Mouse (Mus musculus): Measurements from ENCODE around the gene Olig2. TPM values are rescaled to one million over a fixed set of nuclear protein-coding genes. Genes with fewer than 3 reads are reported as not detected.

The Olig2 gene
- polyA plus RNA-seq, 1 experiment from 2014 or later, result not detected

- H3K27me3 ChIP-seq (replicated peaks; ENCODE audit: insufficient read depth, low read length), result peaks cover 94% of the 10 kb centered on the region
- no peak for DNase-seq (ENCODE audit: low spot score)
- no peaks in the 10 kb centered on the region for H3K36me3 ChIP-seq (ENCODE audit: insufficient read depth, low read length)
- no peak for TF ChIP-seq CTCF (IDR thresholded peaks at IDR 0.05)
- no peak for TF ChIP-seq EP300 (IDR thresholded peaks at IDR 0.05)
- no peak overlapping the region for H3K4me3 ChIP-seq (ENCODE audit: low read depth, low read length)
- H3K9me3 ChIP-seq (ENCODE audit: low read length), result no peaks in the 10 kb centered on the region
- H3K4me2 ChIP-seq (replicated peaks; ENCODE audit: low read depth, low read length), result no peak overlapping the region
- no peak overlapping the region for H3K27ac ChIP-seq (ENCODE audit: low read length)
- ATAC-seq, result no peak
- H3K4me1 ChIP-seq (ENCODE audit: insufficient read depth, low read depth, low read length), result no peaks in the 10 kb centered on the region
- H3K9ac ChIP-seq (replicated peaks; ENCODE audit: low read depth), result no peak overlapping the region
- 4% methylated on average over 10 of the region's 10 CpGs for WGBS
These were observed 3.8 kb downstream of the Olig2 start for GRCm38 (mm10) chr16:91229072-91229348.

DNA sequence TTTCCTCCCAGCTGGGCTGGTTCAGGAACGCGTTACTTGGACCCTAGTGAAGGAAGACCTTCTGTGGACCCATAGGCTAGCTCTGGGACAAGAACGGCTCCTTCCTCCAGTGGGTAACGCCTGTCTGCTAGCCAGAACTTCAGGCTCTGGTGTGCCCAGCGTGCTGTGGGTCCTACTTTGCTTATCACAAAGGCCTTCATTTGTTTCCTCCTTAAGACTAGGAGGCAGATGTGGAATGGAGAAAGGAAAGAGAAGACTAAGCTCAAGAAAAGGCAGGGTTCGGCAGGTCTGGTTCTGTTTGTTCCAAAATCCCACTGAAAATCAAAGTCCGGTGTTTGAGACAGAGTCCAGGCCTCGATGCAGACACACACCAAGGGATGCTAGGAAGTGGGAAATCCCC is 4.4 kb downstream of the Olig2 start:
- ATAC-seq (no peak), DNase-seq (ENCODE audit: low spot score) (no peak)
- H3K36me3 ChIP-seq (ENCODE audit: insufficient read depth, low read length), result no peaks in the 10 kb centered on the region
- TF ChIP-seq CTCF (IDR thresholded peaks at IDR 0.05), result no peak
- no peak for TF ChIP-seq EP300 (IDR thresholded peaks at IDR 0.05)
- no peak overlapping the region for H3K4me3 ChIP-seq (ENCODE audit: low read depth, low read length)
- no peaks in the 10 kb centered on the region for H3K9me3 ChIP-seq (ENCODE audit: low read length)
- H3K4me1 ChIP-seq (ENCODE audit: insufficient read depth, low read depth, low read length), result no peaks in the 10 kb centered on the region
- H3K27me3 ChIP-seq (replicated peaks; ENCODE audit: insufficient read depth, low read length), result peaks cover 96% of the 10 kb centered on the region
- H3K27ac ChIP-seq (ENCODE audit: low read length), result no peak overlapping the region
- no peak overlapping the region for H3K9ac ChIP-seq (replicated peaks; ENCODE audit: low read depth)
- WGBS, result 17% methylated on average over 8 of the region's 8 CpGs
- no peak overlapping the region for H3K4me2 ChIP-seq (replicated peaks; ENCODE audit: low read depth, low read length)

DNA sequence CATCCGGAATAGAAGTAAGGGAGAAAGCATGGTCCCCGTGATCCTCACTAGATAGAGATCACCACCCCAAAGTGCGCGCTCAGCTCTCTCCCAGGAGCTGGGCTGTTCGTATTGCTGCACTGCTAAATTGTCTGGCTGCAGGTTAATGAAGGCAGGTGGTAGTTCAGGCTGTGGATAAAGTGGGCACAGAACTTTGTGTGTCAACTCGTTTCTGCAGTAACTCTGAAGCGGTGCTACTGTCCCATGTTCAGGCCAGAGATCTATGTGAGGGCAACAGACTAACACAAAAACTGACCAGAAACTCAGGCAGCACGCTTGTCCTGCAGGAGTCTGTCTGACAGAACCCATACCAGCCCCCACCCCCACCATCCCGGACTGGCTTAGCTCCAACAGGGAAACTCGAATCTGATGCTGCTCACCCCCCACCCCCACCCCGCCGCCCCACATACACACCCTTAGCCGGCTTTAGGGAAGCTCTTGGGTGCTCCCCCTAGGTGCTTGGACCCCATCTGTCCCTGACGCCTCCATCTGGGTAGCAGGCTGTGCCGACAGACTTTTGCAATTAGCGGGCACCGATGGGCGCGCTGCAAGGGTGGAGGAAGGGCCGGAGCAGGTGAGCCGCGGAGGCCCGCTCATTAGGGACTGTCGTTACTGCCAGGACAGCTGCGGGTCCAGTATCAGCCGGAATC is 6.7 kb downstream of the Olig2 start:
- 5% methylated on average over 26 of the region's 26 CpGs for WGBS
- Histone ChIP-seq H3K4me1 (ENCODE audit: insufficient read depth, low read depth, low read length) (no peaks in the 10 kb centered on the region), H3K9ac (replicated peaks; ENCODE audit: low read depth) (no peak overlapping the region), H3K36me3 (ENCODE audit: insufficient read depth, low read length) (no peaks in the 10 kb centered on the region), H3K27ac (ENCODE audit: low read length) (no peak overlapping the region), H3K4me2 (replicated peaks; ENCODE audit: low read depth, low read length) (no peak overlapping the region), H3K27me3 (replicated peaks; ENCODE audit: insufficient read depth, low read length) (peaks cover 78% of the 10 kb centered on the region), H3K9me3 (ENCODE audit: low read length) (no peaks in the 10 kb centered on the region), H3K4me3 (ENCODE audit: low read depth, low read length) (no peak overlapping the region)
- ATAC-seq (no peak), DNase-seq (ENCODE audit: low spot score) (no peak)
- TF ChIP-seq EP300 (IDR thresholded peaks at IDR 0.05), result no peak
- TF ChIP-seq CTCF (IDR thresholded peaks at IDR 0.05), result no peak

GRCm38 (mm10) chr16:91232470-91233240 is 7.4 kb downstream of the Olig2 start:
- Histone ChIP-seq H3K9me3 (ENCODE audit: low read length) (no peaks in the 10 kb centered on the region), H3K4me1 (ENCODE audit: insufficient read depth, low read depth, low read length) (no peaks in the 10 kb centered on the region), H3K4me3 (ENCODE audit: low read depth, low read length) (no peak overlapping the region), H3K27me3 (replicated peaks; ENCODE audit: insufficient read depth, low read length) (peaks cover 71% of the 10 kb centered on the region), H3K27ac (ENCODE audit: low read length) (no peak overlapping the region), H3K36me3 (ENCODE audit: insufficient read depth, low read length) (no peaks in the 10 kb centered on the region), H3K4me2 (replicated peaks; ENCODE audit: low read depth, low read length) (no peak overlapping the region), H3K9ac (replicated peaks; ENCODE audit: low read depth) (no peak overlapping the region)
- TF ChIP-seq CTCF (IDR thresholded peaks at IDR 0.05) (no peak), EP300 (IDR thresholded peaks at IDR 0.05) (no peak)
- ATAC-seq, result no peak
- WGBS, result 5% methylated on average over 25 of the region's 25 CpGs
- DNase-seq (ENCODE audit: low spot score), result no peak

DNA sequence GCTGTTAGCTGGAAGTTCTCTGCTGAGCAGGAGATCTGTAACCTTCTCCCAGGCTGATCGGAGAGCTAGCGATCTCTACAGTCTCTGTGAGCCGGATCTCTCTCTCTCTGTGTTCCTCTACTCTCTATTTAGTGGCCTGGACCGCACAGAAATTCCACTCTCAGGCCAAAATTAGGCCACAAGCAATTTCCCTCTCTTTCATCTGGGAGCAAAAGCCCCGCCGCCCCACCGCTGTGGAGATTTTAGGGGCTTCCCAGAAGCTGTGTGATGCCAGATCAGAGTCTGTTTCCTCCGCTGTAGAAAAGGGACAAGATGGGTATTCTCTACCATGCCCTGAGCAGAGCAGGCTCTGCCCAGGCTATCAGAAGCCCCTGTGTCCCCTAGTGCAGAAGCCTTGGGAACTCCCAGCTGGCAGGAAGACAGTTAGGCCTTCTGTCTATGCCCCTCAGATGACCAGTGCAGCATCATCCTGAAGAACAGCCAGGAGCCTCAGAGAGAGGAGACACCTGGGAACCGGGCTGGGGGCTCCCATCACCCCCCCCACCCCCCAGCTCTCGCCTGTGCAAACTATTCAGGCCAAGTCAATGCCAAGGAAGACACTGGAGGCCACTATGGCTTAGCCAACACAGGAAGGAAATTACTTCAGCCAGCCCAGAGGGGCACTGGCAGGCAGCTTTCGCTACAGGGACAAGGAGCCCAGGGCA is 8.1 kb downstream of the Olig2 start:
- ATAC-seq, result no peak
- Histone ChIP-seq H3K4me1 (ENCODE audit: insufficient read depth, low read depth, low read length) (no peaks in the 10 kb centered on the region), H3K27me3 (replicated peaks; ENCODE audit: insufficient read depth, low read length) (peaks cover 64% of the 10 kb centered on the region)

DNA sequence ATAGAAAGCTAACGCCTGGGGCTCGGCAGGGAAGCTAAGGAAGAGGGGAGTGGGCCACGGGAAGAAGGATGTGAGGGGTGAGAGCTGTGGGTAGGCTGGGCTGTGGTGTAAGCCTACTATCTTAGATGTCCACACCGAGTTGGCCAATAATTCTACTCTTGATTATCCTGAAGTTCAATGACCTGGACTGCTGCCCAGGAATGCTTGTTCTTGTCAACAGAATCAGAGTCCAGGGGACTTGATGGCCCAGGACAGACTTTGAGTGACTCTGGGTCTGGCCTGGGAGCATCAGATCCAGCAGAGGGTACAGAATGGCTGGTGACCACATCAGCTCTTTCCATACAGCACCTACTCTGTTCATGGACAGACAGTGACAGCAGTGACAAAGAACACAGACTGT is 13.8 kb downstream of the Olig2 start:
- H3K27me3 ChIP-seq (replicated peaks; ENCODE audit: insufficient read depth, low read length), result peaks cover 11% of the 10 kb centered on the region
- DNase-seq (ENCODE audit: low spot score), result no peak

More for the DNA sequence above, 8.1 kb downstream of the Olig2 start:
- Histone ChIP-seq H3K27ac (ENCODE audit: low read length) (no peak overlapping the region), H3K9me3 (ENCODE audit: low read length) (no peaks in the 10 kb centered on the region), H3K36me3 (ENCODE audit: insufficient read depth, low read length) (no peaks in the 10 kb centered on the region), H3K4me2 (replicated peaks; ENCODE audit: low read depth, low read length) (no peak overlapping the region), H3K4me3 (ENCODE audit: low read depth, low read length) (no peak overlapping the region), H3K9ac (replicated peaks; ENCODE audit: low read depth) (no peak overlapping the region)
- DNase-seq (ENCODE audit: low spot score), result no peak
- 21% methylated on average over 11 of the region's 11 CpGs for WGBS
- no peak for TF ChIP-seq EP300 (IDR thresholded peaks at IDR 0.05)
- TF ChIP-seq CTCF (IDR thresholded peaks at IDR 0.05), result no peak

More for the DNA sequence above, 13.8 kb downstream of the Olig2 start:
- H3K4me3 ChIP-seq (ENCODE audit: low read depth, low read length), result no peak overlapping the region
- no peak overlapping the region for H3K9ac ChIP-seq (replicated peaks; ENCODE audit: low read depth)
- no peak overlapping the region for H3K27ac ChIP-seq (ENCODE audit: low read length)
- H3K36me3 ChIP-seq (ENCODE audit: insufficient read depth, low read length), result no peaks in the 10 kb centered on the region
- ATAC-seq, result no peak
- H3K9me3 ChIP-seq (ENCODE audit: low read length), result no peaks in the 10 kb centered on the region
- no peaks in the 10 kb centered on the region for H3K4me1 ChIP-seq (ENCODE audit: insufficient read depth, low read depth, low read length)
- TF ChIP-seq CTCF (IDR thresholded peaks at IDR 0.05) (no peak), EP300 (IDR thresholded peaks at IDR 0.05) (no peak)
- H3K4me2 ChIP-seq (replicated peaks; ENCODE audit: low read depth, low read length), result no peak overlapping the region
- WGBS, result 42% methylated on average over 4 of the region's 4 CpGs

Measured in lung, postnatal 0 days (tissue).